Mouse (Mus musculus) C2C12 (cell line): ENCODE data around the gene Pik3r5. TPM values are rescaled to one million over a fixed set of nuclear protein-coding genes. Genes with fewer than 3 reads are reported as not detected.

Experiments used
- H3K27me3 ChIP-seq: one replicate; pipeline ENCODE4 v1.6.1; 2011; ENCODE audit not compliant: control insufficient read depth, insufficient read depth, insufficient read length
- H3K36me3 ChIP-seq: one replicate; pipeline ENCODE4 v1.6.1; 2011; ENCODE audit not compliant: control insufficient read depth, insufficient read depth
- H3K4me3 ChIP-seq: one replicate; pipeline ENCODE4 v1.5.1; 2011; ENCODE audit warnings: mild to moderate bottlenecking, control low read depth; ENCODE audit not compliant: poor library complexity, insufficient read depth, severe bottlenecking
- H3K79me2 ChIP-seq: one replicate; pipeline ENCODE4 v1.6.1; 2011; ENCODE audit not compliant: control insufficient read depth, insufficient read depth
- H3K79me3 ChIP-seq: one replicate; pipeline ENCODE4 v1.6.1; 2011; ENCODE audit warnings: low read depth, control low read depth
- H3ac ChIP-seq: one replicate; pipeline ENCODE3; 2011; ENCODE audit warnings: low read depth; ENCODE audit not compliant: control insufficient read depth, insufficient read length
- CEBPB ChIP-seq: IDR thresholded peaks from one replicate; pipeline ENCODE4 v1.6.1; 2011; ENCODE audit warnings: low read depth, mild to moderate bottlenecking, control low read depth, moderate library complexity
- CTCF ChIP-seq: IDR thresholded peaks from one replicate; pipeline ENCODE4 v1.5.1; 2011; ENCODE audit not compliant: control insufficient read depth, insufficient read depth, insufficient read length
- FOSL1 ChIP-seq: IDR thresholded peaks from one replicate; pipeline ENCODE4 v1.8.0; 2011; ENCODE audit warnings: mild to moderate bottlenecking, low read length; ENCODE audit not compliant: poor library complexity, insufficient read depth, severe bottlenecking
- MAX ChIP-seq: IDR thresholded peaks from one replicate; pipeline ENCODE4 v1.6.1; 2011; ENCODE audit warnings: mild to moderate bottlenecking, control low read depth
- MYOD1 ChIP-seq: IDR thresholded peaks from one replicate; pipeline ENCODE4 v1.6.1; 2011; ENCODE audit warnings: low read depth; ENCODE audit not compliant: control insufficient read depth, insufficient read length
- MYOG ChIP-seq: IDR thresholded peaks from one replicate; pipeline ENCODE4 v1.6.1; 2011; ENCODE audit not compliant: control insufficient read depth, insufficient read length; ENCODE audit errors: extremely low read depth
- USF1 ChIP-seq: IDR thresholded peaks from one replicate; pipeline ENCODE4 v1.6.1; 2011; ENCODE audit warnings: low read depth, mild to moderate bottlenecking, control low read depth, moderate library complexity
- polyA plus RNA-seq: library from polyadenylated mRNA; unstranded; fragments of >200 nt; fragmentation: generic; extraction: Trizol; gene quantifications from one replicate; pipeline ENCODE4 v1.2.1, GENCODE M21; 2012; ENCODE audit warnings: missing spikeins

The Pik3r5 gene
- polyA plus RNA-seq, 1 experiment, result 0.89 TPM

DNA sequence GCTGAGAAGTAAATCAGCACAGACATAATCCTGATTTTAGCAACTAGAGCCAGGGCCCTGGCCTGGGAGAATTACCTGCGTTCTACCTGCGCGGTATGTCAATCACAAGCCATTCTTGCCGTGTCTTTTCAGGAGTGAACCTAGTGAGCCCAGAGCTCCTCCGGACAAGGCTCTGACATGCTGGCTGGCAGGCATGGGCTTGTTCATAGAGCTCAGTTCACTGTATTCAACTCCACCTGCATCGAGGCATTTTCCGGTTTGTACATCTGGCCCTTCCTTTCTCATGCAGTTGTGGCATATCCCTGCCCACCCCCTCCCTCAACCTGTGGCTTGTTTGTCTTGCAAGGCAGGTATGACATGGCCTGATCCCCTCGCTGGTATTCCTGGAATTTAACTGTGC is 26.3 kb upstream of the Pik3r5 start:
- Histone ChIP-seq H3ac (no peak overlapping the region), H3K4me3 (no peak overlapping the region), H3K79me2 (no peaks in the 10 kb centered on the region), H3K36me3 (no peaks in the 10 kb centered on the region), H3K27me3 (no peaks in the 10 kb centered on the region), H3K79me3 (no peaks in the 10 kb centered on the region)
- TF ChIP-seq USF1, result no peak
- no peak for TF ChIP-seq MAX
- TF ChIP-seq MYOG, result no peak
- TF ChIP-seq CEBPB, result no peak
- TF ChIP-seq FOSL1, result no peak
- no peak for TF ChIP-seq MYOD1
- no peak for TF ChIP-seq CTCF

GRCm38 (mm10) chr11:68407266-68407926 is 24.5 kb upstream of the Pik3r5 start:
- Histone ChIP-seq H3ac (no peak overlapping the region), H3K27me3 (no peaks in the 10 kb centered on the region), H3K79me3 (no peaks in the 10 kb centered on the region), H3K4me3 (no peak overlapping the region), H3K79me2 (no peaks in the 10 kb centered on the region), H3K36me3 (no peaks in the 10 kb centered on the region)
- TF ChIP-seq FOSL1 (no peak), MYOG (no peak), CTCF (no peak), MYOD1 (no peak), CEBPB (no peak), USF1 (no peak), MAX (no peak)

DNA sequence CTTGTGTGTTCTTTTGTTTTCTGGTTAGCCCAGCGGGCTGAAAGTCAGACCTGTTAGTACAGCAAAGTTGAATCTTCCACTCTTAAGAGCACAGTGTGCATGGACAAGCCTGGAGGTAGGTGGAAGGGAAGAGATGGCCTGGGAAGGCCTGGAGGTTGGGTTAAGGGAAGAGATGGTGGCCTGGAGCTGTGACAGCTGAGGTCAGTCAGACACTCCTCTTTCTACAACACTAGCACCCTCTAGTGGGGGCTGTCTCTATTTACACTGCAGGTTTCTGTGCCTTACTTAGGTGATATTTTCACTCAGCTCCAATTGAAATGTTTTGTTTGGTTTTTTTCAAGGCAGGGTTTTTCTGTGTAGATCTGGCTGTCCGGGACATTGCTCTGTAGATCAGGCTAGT is 23.8 kb upstream of the Pik3r5 start:
- Histone ChIP-seq H3K79me2 (no peaks in the 10 kb centered on the region), H3K36me3 (no peaks in the 10 kb centered on the region), H3K27me3 (no peaks in the 10 kb centered on the region), H3ac (no peak overlapping the region), H3K4me3 (no peak overlapping the region), H3K79me3 (no peaks in the 10 kb centered on the region)
- TF ChIP-seq MYOG, result no peak
- TF ChIP-seq CTCF, result peak; percentile 40

DNA sequence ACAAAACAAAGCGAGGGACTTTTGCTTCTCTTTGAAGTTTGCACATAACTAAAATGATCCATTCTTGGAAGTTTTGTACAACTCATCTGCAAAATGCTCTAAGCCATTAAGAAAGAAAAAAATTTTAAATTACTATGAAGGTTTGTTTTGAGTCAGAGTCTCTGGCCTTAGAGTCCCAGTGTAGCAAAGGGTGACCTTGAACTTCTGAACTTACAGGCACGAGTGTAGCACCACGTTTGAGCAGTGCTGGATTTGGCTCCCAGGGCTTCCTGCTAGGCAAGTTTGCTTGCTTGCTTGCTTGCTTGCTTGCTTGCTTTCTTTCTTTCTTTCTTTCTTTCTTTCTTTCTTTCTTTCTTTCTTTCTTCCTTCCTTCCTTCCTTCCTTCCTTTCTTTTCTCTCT is 14.9 kb upstream of the Pik3r5 start:
- Histone ChIP-seq H3K4me3 (no peak overlapping the region), H3K79me3 (no peaks in the 10 kb centered on the region), H3ac (no peak overlapping the region), H3K27me3 (peaks cover 4% of the 10 kb centered on the region), H3K79me2 (no peaks in the 10 kb centered on the region), H3K36me3 (no peaks in the 10 kb centered on the region)
- TF ChIP-seq CEBPB (no peak), FOSL1 (no peak), MYOG (no peak), MYOD1 (no peak), USF1 (no peak), CTCF (no peak), MAX (no peak)

- H3K4me3 ChIP-seq, result no peak overlapping the region
- TF ChIP-seq CTCF (peak; percentile 74), MYOD1 (no peak)
- peaks cover 4% of the 10 kb centered on the region for H3K27me3 ChIP-seq
- H3ac ChIP-seq, result no peak overlapping the region
- H3K79me2 ChIP-seq, result no peaks in the 10 kb centered on the region
- H3K79me3 ChIP-seq, result no peaks in the 10 kb centered on the region
- H3K36me3 ChIP-seq, result no peaks in the 10 kb centered on the region
Observed at GRCm38 (mm10) chr11:68417831-68418230, 14.1 kb upstream of the Pik3r5 start.

DNA sequence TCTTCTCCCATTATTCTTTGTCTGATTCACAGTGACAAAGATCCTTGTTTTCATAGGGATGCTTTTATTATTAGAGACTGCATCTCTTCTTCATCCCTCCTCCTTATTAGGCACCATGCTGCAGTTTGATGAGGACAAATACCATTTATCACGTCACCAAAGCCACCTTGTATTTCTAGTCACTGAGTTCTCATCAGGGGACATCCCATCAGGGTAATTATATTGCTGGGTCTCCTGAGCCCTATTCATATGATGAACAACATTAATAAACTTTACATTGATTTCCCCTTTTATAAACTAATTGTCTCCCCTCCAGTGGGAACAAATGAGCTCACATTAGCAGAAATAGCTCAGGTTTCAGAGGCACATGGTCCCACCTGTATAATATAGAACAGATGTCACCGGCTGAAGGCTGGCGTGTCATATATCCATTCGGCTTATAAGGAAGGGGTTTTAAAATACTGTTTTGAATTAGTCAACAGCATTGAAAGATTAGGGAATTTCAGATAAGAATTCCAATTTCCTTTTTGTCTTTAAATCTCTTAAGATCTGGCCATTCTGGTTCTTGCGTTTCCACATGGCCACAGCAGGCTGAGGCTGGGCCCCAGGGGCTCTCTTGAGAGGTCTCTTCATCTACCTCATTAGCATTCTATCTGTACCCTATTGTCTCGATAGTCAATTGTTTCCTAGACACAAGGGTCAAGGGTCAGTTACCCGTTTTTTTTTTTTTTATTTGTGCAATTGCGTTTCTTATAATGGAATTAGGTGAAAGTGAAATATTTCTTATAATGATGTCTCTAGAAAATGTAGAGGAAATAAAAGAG is 6.2 kb upstream of the Pik3r5 start:
- Histone ChIP-seq H3K79me2 (no peaks in the 10 kb centered on the region), H3K79me3 (no peaks in the 10 kb centered on the region), H3K27me3 (no peaks in the 10 kb centered on the region), H3K4me3 (no peak overlapping the region), H3K36me3 (no peaks in the 10 kb centered on the region), H3ac (no peak overlapping the region)
- TF ChIP-seq MYOD1, result no peak
- no peak for TF ChIP-seq CEBPB
- TF ChIP-seq MYOG, result no peak
- no peak for TF ChIP-seq USF1
- TF ChIP-seq MAX, result no peak
- no peak for TF ChIP-seq CTCF
- no peak for TF ChIP-seq FOSL1
